8 mouse cellular contexts compared by ENCODE assay signal in the genomic region with DNA sequence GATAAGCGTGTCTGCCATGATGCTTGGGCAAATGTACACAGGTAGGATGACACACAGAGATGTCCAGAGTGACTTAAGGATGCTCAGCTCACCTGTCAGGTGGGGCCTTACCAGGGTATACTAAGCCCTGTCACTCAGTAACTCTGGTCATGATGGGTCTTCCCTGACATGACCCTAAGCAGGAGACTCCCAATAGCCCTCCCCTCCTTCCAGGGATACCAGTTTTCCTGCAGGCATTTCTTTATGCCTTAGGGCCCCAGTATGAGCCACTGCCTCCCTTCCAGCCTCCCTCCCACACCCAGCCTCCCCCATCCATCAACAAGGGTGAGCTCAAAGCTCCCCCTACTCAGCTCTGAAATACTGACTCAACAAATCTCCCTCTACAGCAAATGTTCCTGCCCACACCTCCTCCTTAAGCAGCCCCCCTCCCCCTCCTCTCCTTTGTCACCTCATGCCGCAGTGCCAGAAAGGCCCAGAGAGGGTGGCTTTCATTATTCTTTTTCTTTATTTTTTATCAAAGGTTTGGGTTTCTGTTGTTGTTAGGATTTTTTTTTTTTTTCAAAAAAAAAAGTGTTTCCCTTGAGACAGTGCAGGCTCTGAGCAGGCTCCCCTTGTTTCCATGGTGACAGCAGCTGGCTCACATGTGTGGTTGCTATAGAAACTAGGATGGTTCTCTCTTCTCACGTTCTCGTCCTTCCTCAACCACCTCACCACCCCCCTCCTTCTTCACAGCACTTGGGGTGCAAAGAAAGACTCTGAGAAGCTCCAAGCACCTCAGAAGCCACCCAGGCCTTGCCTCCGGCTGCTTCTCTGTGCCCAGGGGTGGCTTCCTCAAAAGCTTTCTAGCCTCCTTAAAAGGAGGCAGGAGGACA.
A peak's percentile ranks its signal among the peaks of the same experiment; 100 is the strongest.
DNase-seq lines count a peak whose midpoint lies in the region; ATAC-seq and TF ChIP-seq lines count a peak whose summit lies in the region.

No protein-coding gene starts in this region.

- H3K36me3 ChIP-seq in testis, adult 2 months (ENCODE audit: control insufficient read depth, insufficient read depth, low read length) = no peaks in the 10 kb centered on the region
- H3K36me3 ChIP-seq in hindbrain, embryonic 12.5 days = no peaks in the 10 kb centered on the region
- no peaks in the 10 kb centered on the region for H3K36me3 ChIP-seq in midbrain, embryonic 13.5 days
- no peaks in the 10 kb centered on the region for H3K36me3 ChIP-seq in thymus, adult 2 months (ENCODE audit: control insufficient read depth, insufficient read depth, low read length)
- no peaks in the 10 kb centered on the region for H3K36me3 ChIP-seq in lung, postnatal 0 days (ENCODE audit: insufficient read depth, low read length)

- TF ChIP-seq POLR2A in cerebellum, adult 2 months (IDR thresholded peaks at IDR 0.05; ENCODE audit: borderline replicate concordance, insufficient read depth, low read length) = no peak
- no peak for TF ChIP-seq POLR2A in testis, adult 2 months (IDR thresholded peaks at IDR 0.05; ENCODE audit: control insufficient read depth, low read depth, low read length)
- TF ChIP-seq POLR2A in thymus, adult 2 months (IDR thresholded peaks at IDR 0.05; ENCODE audit: control insufficient read depth, extremely low read depth, insufficient read depth, low read length, poor library complexity) = peak; percentile 37; the same call in 1 of the 2 replicates

- H3K27me3 ChIP-seq in cerebellum, adult 2 months (ENCODE audit: control insufficient read depth, insufficient read depth, low read length) = no peaks in the 10 kb centered on the region
- no peaks in the 10 kb centered on the region for H3K27me3 ChIP-seq in testis, adult 2 months (ENCODE audit: control insufficient read depth, insufficient read depth, low read length)
- H3K27me3 ChIP-seq in hindbrain, embryonic 12.5 days = no peaks in the 10 kb centered on the region
- 0 out of 2 replicates have a peak, but pooled peaks cover 3% of the 10 kb centered on the region for H3K27me3 ChIP-seq in midbrain, embryonic 13.5 days
- no peaks in the 10 kb centered on the region for H3K27me3 ChIP-seq in thymus, adult 2 months (ENCODE audit: control insufficient read depth, insufficient read depth, low read length)
- no peaks in the 10 kb centered on the region for H3K27me3 ChIP-seq in lung, postnatal 0 days (replicated peaks; ENCODE audit: insufficient read depth, low read length)

- H3K9me3 ChIP-seq in hindbrain, embryonic 12.5 days (replicated peaks) = no peaks in the 10 kb centered on the region
- no peaks in the 10 kb centered on the region for H3K9me3 ChIP-seq in midbrain, embryonic 13.5 days
- no peaks in the 10 kb centered on the region for H3K9me3 ChIP-seq in lung, postnatal 0 days (ENCODE audit: low read length)

- H3K9ac ChIP-seq in hindbrain, embryonic 12.5 days = peak overlapping the region; percentile 18
- H3K9ac ChIP-seq in midbrain, embryonic 13.5 days (replicated peaks) = peak overlapping the region; percentile 60
- H3K9ac ChIP-seq in lung, postnatal 0 days (replicated peaks; ENCODE audit: low read depth) = no peak overlapping the region

- TF ChIP-seq CTCF in cerebellum, adult 2 months (IDR thresholded peaks at IDR 0.05; ENCODE audit: borderline replicate concordance, insufficient read depth, low read depth, low read length) = no peak
- no peak for TF ChIP-seq CTCF in testis, adult 2 months (IDR thresholded peaks at IDR 0.05; ENCODE audit: control insufficient read depth, insufficient read depth, insufficient replicate concordance, low read depth, low read length)
- TF ChIP-seq CTCF in thymus, adult 2 months (IDR thresholded peaks at IDR 0.05; ENCODE audit: borderline replicate concordance, control insufficient read depth, extremely low read depth, insufficient read depth, low read length, poor library complexity) = no peak
- TF ChIP-seq CTCF in lung, postnatal 0 days (IDR thresholded peaks at IDR 0.05) = no peak

- WGBS in cerebellum, adult 2 months = 59% methylated on average over 5 of the region's 5 CpGs
- 9% methylated on average over 5 of the region's 5 CpGs for WGBS in hindbrain, embryonic 12.5 days
- 8% methylated on average over 5 of the region's 5 CpGs for whole genome bisulfite sequencing in midbrain, embryonic 13.5 days
- WGBS in thymus, adult 2 months = 24% methylated on average over 5 of the region's 5 CpGs
- 33% methylated on average over 5 of the region's 5 CpGs for WGBS in lung, postnatal 0 days

- no peak for TF ChIP-seq EP300 in lung, postnatal 0 days (IDR thresholded peaks at IDR 0.05)

- H3K4me3 ChIP-seq in cerebellum, adult 2 months (replicated peaks; ENCODE audit: insufficient read depth, low read depth, low read length) = no peak overlapping the region
- peak overlapping the region; percentile 6 for H3K4me3 ChIP-seq in testis, adult 2 months (ENCODE audit: control insufficient read depth, low read depth, low read length)
- H3K4me3 ChIP-seq in hindbrain, embryonic 12.5 days = no peak overlapping the region
- H3K4me3 ChIP-seq in midbrain, embryonic 13.5 days (replicated peaks) = peak overlapping the region; percentile 13; the same call in 1 of the 2 replicates
- H3K4me3 ChIP-seq in thymus, adult 2 months (ENCODE audit: control insufficient read depth, insufficient read depth, low read length) = no peak overlapping the region
- no peak overlapping the region for H3K4me3 ChIP-seq in lung, postnatal 0 days (ENCODE audit: low read depth, low read length)

- peak; percentile 77 for ATAC-seq in hindbrain, embryonic 12.5 days (ENCODE audit: low FRiP score)
- peak; percentile 82 for ATAC-seq in midbrain, embryonic 13.5 days
- ATAC-seq in lung, postnatal 0 days = no peak

- H3K4me2 ChIP-seq in hindbrain, embryonic 12.5 days (replicated peaks) = peak overlapping the region; percentile 43
- H3K4me2 ChIP-seq in midbrain, embryonic 13.5 days (replicated peaks) = peak overlapping the region; percentile 54
- H3K4me2 ChIP-seq in lung, postnatal 0 days (replicated peaks; ENCODE audit: low read depth, low read length) = no peak overlapping the region

- no peak for DNase-seq in cerebellum, adult 2 months
- no peak for DNase-seq in cerebellum, postnatal 25 days
- DNase-seq in testis, postnatal 14 days (ENCODE audit: low spot score) = no peak
- DNase-seq in thymus, adult 2 months = no peak
- DNase-seq in lung, postnatal 0 days (ENCODE audit: low spot score) = no peak

- peaks cover 66% of the 10 kb centered on the region for H3K4me1 ChIP-seq in cerebellum, adult 2 months (ENCODE audit: control insufficient read depth, insufficient read depth, low read length)
- peaks cover 19% of the 10 kb centered on the region for H3K4me1 ChIP-seq in testis, adult 2 months (ENCODE audit: control insufficient read depth, insufficient read depth, low read length)
- H3K4me1 ChIP-seq in hindbrain, embryonic 12.5 days = peaks cover 81% of the 10 kb centered on the region
- peaks cover 100% of the 10 kb centered on the region for H3K4me1 ChIP-seq in midbrain, embryonic 13.5 days (replicated peaks)
- peaks cover 88% of the 10 kb centered on the region for H3K4me1 ChIP-seq in thymus, adult 2 months (replicated peaks; ENCODE audit: control insufficient read depth, insufficient read depth, low read length)
- peaks cover 28% of the 10 kb centered on the region; the same call in 1 of the 2 replicates for H3K4me1 ChIP-seq in lung, postnatal 0 days (ENCODE audit: insufficient read depth, low read depth, low read length)

- 0 out of 2 replicates have a peak overlapping the region, but pooled peaks have one; percentile 3 for H3K27ac ChIP-seq in cerebellum, adult 2 months (ENCODE audit: insufficient read depth, low read length)
- no peak overlapping the region for H3K27ac ChIP-seq in testis, adult 2 months (ENCODE audit: control insufficient read depth, insufficient read depth, low read depth, low read length)
- peak overlapping the region; percentile 98 for H3K27ac ChIP-seq in hindbrain, embryonic 12.5 days
- H3K27ac ChIP-seq in midbrain, embryonic 13.5 days = peak overlapping the region; percentile 99
- peak overlapping the region; percentile 86 for H3K27ac ChIP-seq in thymus, adult 2 months (ENCODE audit: control insufficient read depth, insufficient read depth, low read length)
- no peak overlapping the region for H3K27ac ChIP-seq in lung, postnatal 0 days (ENCODE audit: low read length)

Comparison
In these comparisons a context has a peak if more than half of its experiments do, and no peak if none do; other contexts are left out.
1. H3K27ac ChIP-seq: peak in cerebellum, adult 2 months (single experiment), hindbrain, embryonic 12.5 days (single experiment), midbrain, embryonic 13.5 days (single experiment) and thymus, adult 2 months (single experiment); none in testis, adult 2 months (single experiment) and lung, postnatal 0 days (single experiment).
2. H3K4me3 ChIP-seq: peak in testis, adult 2 months (single experiment) and midbrain, embryonic 13.5 days (single experiment); none in cerebellum, adult 2 months (single experiment), hindbrain, embryonic 12.5 days (single experiment), thymus, adult 2 months (single experiment) and lung, postnatal 0 days (single experiment).